Mouse (Mus musculus): ENCODE measurements at regions not wholly inside any gene's neighbourhood (a gene's known extent, or its start where the extent isn't known, plus 50 kb on each side); places are given as distances from the start of the nearest gene placed in this dataset.

DNA sequence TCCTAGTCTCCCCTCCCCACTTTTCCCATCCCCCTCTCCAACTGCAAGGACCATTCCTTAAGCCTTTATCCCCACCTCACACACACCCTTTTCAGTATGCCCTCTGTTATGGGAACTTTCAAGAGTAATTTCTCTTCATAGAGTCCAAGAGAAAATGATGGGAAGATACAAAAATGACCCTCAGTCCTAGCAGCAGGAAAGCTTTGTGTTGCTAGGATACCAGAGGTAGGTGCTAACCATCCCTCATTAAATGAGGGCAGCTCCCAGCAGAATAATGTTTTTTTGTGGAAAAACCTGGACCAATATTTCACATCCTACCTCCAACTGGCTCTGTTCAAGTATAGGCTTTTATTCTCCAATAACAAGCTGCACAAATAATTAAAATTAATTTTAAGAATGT lies 296.7 kb upstream of the Epha4 start:
- Histone ChIP-seq H3K27ac (ENCODE audit: insufficient read depth, low read depth) (no peak overlapping the region), H3K79me2 (replicated peaks; ENCODE audit: control insufficient read depth, extremely low read depth, insufficient read depth, poor library complexity, severe bottlenecking) (no peaks in the 10 kb centered on the region), H3K4me3 (replicated peaks in 1 of 3; ENCODE audit: low read depth in 2 of 3, low read length in 2 of 3, poor library complexity in 1 of 3) (no peak overlapping the region), H3K27me3 (replicated peaks) (no peaks in the 10 kb centered on the region), H3K9ac (ENCODE audit: insufficient read depth, low read depth) (no peak overlapping the region), H3K9me3 (replicated peaks; ENCODE audit: low read length) (no peaks in the 10 kb centered on the region), H3K4me1 (ENCODE audit: control insufficient read depth in 1 of 2, insufficient read depth in 2 of 2) (no peaks in the 10 kb centered on the region), H3K36me3 (replicated peaks in 1 of 2; ENCODE audit: control insufficient read depth in 1 of 2, insufficient read depth in 1 of 2, low read length in 1 of 2) (no peaks in the 10 kb centered on the region), H3K4me2 (ENCODE audit: insufficient read depth, low read depth, poor library complexity, severe bottlenecking) (no peak overlapping the region)
- dilution Hi-C loops (cut with MboI; ENCODE audit: extremely low pct_ligation_motif_present, extremely low pct_unique_long_range_greater_than_20kb, low sequenced_read_pairs): no loop called here
- no peak for DNase-seq (ENCODE audit: extremely low read depth)
- in situ Hi-C loops (cut with MboI; ENCODE audit: low pct_ligation_motif_present, low pct_unique_long_range_greater_than_20kb, low sequenced_read_pairs): no loop called here
- TF ChIP-seq GABPA (IDR thresholded peaks at IDR 0.05; ENCODE audit: insufficient replicate concordance, low read depth, low read length) (no peak), TCF12 (IDR thresholded peaks at IDR 0.05; ENCODE audit: low read depth, low read length) (no peak), KAT2A (IDR thresholded peaks at IDR 0.05; ENCODE audit: insufficient replicate concordance, low read length) (no peak), TBP (conservative IDR thresholded peaks at IDR 0.05; ENCODE audit: low read depth, low read length) (no peak), ETS1 (conservative IDR thresholded peaks at IDR 0.05; ENCODE audit: low read depth, low read length) (no peak), E2F4 (IDR thresholded peaks at IDR 0.05; ENCODE audit: insufficient replicate concordance, low read depth, low read length) (no peak), ZKSCAN1 (IDR thresholded peaks at IDR 0.05; ENCODE audit: borderline replicate concordance, low read depth, low read length) (no peak), ZNF384 (IDR thresholded peaks at IDR 0.05; ENCODE audit: low read depth, low read length) (no peak), JUN (IDR thresholded peaks at IDR 0.05; ENCODE audit: insufficient read depth, low read depth, low read length) (no peak), EP300 (IDR thresholded peaks at IDR 0.05; ENCODE audit: low read length) (no peak), MYC (IDR thresholded peaks at IDR 0.05; ENCODE audit: low read depth, low read length) (no peak), MAFK (IDR thresholded peaks at IDR 0.05; ENCODE audit: insufficient replicate concordance, low read length) (no peak), RCOR1 (conservative IDR thresholded peaks at IDR 0.05; ENCODE audit: low read depth, low read length) (no peak)

DNA sequence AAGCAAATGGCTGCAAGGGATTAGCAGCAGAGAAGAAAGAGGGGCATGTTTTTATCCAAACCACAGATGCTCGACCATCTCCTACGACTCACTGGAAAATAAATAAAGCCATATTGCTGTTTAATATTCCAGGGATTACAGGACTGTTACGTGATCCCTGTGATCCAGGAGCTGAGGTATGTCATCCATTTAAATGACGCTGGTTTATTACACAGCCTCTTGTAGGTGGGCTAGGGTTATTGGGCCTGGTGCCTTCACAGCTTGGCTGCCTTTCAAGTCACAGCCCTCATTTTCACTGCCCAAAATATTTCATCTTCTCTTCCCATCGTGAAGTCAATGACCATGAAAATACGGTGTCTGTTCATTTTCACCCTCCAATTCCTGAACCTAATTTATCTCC lies 276.1 kb upstream of the Epha4 start:
- H3K4me1 ChIP-seq (ENCODE audit: control insufficient read depth in 1 of 2, insufficient read depth in 2 of 2): no peaks in the 10 kb centered on the region
- no peak overlapping the region for H3K4me2 ChIP-seq (ENCODE audit: insufficient read depth, low read depth, poor library complexity, severe bottlenecking)
- in situ Hi-C loops (cut with MboI; ENCODE audit: low pct_ligation_motif_present, low pct_unique_long_range_greater_than_20kb, low sequenced_read_pairs) (no loop called here), dilution Hi-C loops (cut with MboI; ENCODE audit: extremely low pct_ligation_motif_present, extremely low pct_unique_long_range_greater_than_20kb, low sequenced_read_pairs) (no loop called here)
- no peaks in the 10 kb centered on the region for H3K79me2 ChIP-seq (replicated peaks; ENCODE audit: control insufficient read depth, extremely low read depth, insufficient read depth, poor library complexity, severe bottlenecking)
- no peak overlapping the region for H3K4me3 ChIP-seq (replicated peaks in 1 of 3; ENCODE audit: low read depth in 2 of 3, low read length in 2 of 3, poor library complexity in 1 of 3)
- TF ChIP-seq MAZ (IDR thresholded peaks at IDR 0.05; ENCODE audit: low read depth, low read length) (no peak), RCOR1 (conservative IDR thresholded peaks at IDR 0.05; ENCODE audit: low read depth, low read length) (no peak), IRF4 (IDR thresholded peaks at IDR 0.05; ENCODE audit: low read depth, low read length) (no peak), MYC (IDR thresholded peaks at IDR 0.05; ENCODE audit: low read depth, low read length) (no peak), GABPA (IDR thresholded peaks at IDR 0.05; ENCODE audit: insufficient replicate concordance, low read depth, low read length) (no peak), TCF12 (IDR thresholded peaks at IDR 0.05; ENCODE audit: low read depth, low read length) (no peak), MEF2A (IDR thresholded peaks at IDR 0.05; ENCODE audit: borderline replicate concordance, low read depth, low read length) (no peak), MAFK (IDR thresholded peaks at IDR 0.05; ENCODE audit: insufficient replicate concordance, low read length) (no peak), EP300 (IDR thresholded peaks at IDR 0.05; ENCODE audit: low read length) (no peak), ETS1 (conservative IDR thresholded peaks at IDR 0.05; ENCODE audit: low read depth, low read length) (no peak), NELFE (IDR thresholded peaks at IDR 0.05; ENCODE audit: low read depth, low read length) (no peak), SIN3A (IDR thresholded peaks at IDR 0.05; ENCODE audit: low read length) (no peak), JUND (conservative IDR thresholded peaks at IDR 0.05; ENCODE audit: low read depth, low read length) (no peak), USF2 (conservative IDR thresholded peaks at IDR 0.05; ENCODE audit: low read depth, low read length) (no peak), CTCF (conservative IDR thresholded peaks at IDR 0.05 in 1 of 2, IDR thresholded peaks at IDR 0.05 in 1 of 2; ENCODE audit: low read depth in 2 of 2, low read length in 2 of 2) (no peak)
- no peaks in the 10 kb centered on the region for H3K9me3 ChIP-seq (replicated peaks; ENCODE audit: low read length)
- H3K27me3 ChIP-seq (replicated peaks): no peaks in the 10 kb centered on the region
- no peak for DNase-seq (ENCODE audit: extremely low read depth)
- H3K9ac ChIP-seq (ENCODE audit: insufficient read depth, low read depth): no peak overlapping the region
- no peaks in the 10 kb centered on the region for H3K36me3 ChIP-seq (replicated peaks in 1 of 2; ENCODE audit: control insufficient read depth in 1 of 2, insufficient read depth in 1 of 2, low read length in 1 of 2)
- H3K27ac ChIP-seq (ENCODE audit: insufficient read depth, low read depth): no peak overlapping the region
